ENCODE assay signal across 8 mouse cellular contexts in the genomic region with DNA sequence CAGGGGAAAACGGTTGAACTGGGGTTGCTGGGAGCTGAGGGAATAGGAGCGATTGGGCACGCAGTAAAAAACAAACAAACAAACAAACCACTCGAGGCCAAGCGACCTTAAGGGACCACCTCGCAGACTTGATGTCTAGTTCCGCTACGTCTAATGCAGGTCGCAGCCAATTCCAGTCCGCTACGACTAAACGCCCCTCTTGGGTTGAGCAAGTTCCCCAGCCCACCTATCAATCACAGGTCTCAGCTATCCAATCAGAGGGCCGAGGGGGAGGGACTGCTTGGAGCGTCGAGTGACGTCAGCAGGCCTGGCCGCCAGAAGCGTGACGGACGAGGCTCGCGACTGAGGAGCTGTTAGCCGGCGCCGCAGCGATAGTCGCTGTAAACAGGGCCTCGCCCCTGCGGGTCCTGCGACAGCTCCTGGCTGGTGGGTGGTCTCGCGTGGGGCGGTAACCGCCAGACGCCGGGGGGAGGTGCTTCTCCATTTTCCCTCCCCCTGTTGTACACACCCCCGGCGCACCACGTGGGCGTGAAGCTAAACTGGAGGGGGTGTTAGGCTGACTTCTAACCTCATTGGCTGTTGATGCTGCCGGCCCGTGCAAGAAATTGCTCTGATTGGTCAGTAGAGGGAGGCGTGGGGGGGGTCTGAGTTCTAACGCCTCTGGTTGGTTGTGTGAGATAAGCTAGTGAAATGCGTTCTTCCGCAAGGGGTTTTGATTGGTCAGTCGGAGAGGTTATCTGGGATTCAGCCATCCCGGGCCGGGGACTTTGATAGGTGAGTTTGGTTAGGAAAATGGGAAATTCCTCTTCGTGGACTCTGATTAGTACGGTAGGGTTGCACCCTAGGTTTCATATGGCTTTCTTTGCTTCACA. TPM values are rescaled to one million over a fixed set of nuclear protein-coding genes. Genes with fewer than 3 reads are reported as not detected.
DNase-seq lines count a peak whose midpoint lies in the region; ATAC-seq and TF ChIP-seq lines count a peak whose summit lies in the region.

Gene A730061H03Rik (minus strand): TSS at position 205 of the 872 bp plus-strand sequence.

- peaks cover 19% of the 10 kb centered on the region for H3K4me1 ChIP-seq in hindbrain, embryonic 13.5 days (replicated peaks)

- in situ Hi-C loops in Patski (cut with MboI; ENCODE audit: low pct_unique_long_range_greater_than_20kb), result no loop called here

- CTCF ChIA-PET in Patski (lab: Charles Lee), result interaction anchor here (1.5 kb wide), 1 partner anchor 18 kb away, joined by 3 read pairs; no protein-coding TSS in a partner anchor

- H3K4me3 ChIP-seq in hindbrain, embryonic 13.5 days, result peak within 1 kb of the TSS; percentile 64

- ATAC-seq in Patski, result peak; percentile 86
- peak; percentile 99 for ATAC-seq in hindbrain, embryonic 13.5 days (ENCODE audit: low FRiP score)

- TF ChIP-seq CTCF in Patski (IDR thresholded peaks at IDR 0.05), result no peak

- peak; percentile 94 for DNase-seq in Patski (ENCODE audit: low read depth, low spot score)
- DNase-seq in cerebellum, postnatal 14 days, result peak; percentile 98 to 99
- peak; percentile 97 to 99 for DNase-seq in frontal cortex, postnatal 14 days (ENCODE audit: low spot score in 2 of 2)
- peak; percentile 94 to 97 for DNase-seq in layer of hippocampus, postnatal 25 days (ENCODE audit: extremely low spot score in 1 of 2, low spot score in 1 of 2)
- DNase-seq in lung, postnatal 25 days (ENCODE audit: low spot score), result peak; percentile 99
- peak; percentile 99 for DNase-seq in retina, embryonic 14.5 days (ENCODE audit: low spot score)
- peak; percentile 97 for DNase-seq in thymus, postnatal 4 days

- H3K36me3 ChIP-seq in hindbrain, embryonic 13.5 days, result peaks cover 25% of the 10 kb centered on the region

- no peaks in the 10 kb centered on the region for H3K9me3 ChIP-seq in hindbrain, embryonic 13.5 days

- no peaks in the 10 kb centered on the region for H3K27me3 ChIP-seq in Patski
- H3K27me3 ChIP-seq in hindbrain, embryonic 13.5 days, result no peaks in the 10 kb centered on the region

- POLR2A ChIA-PET in Patski (lab: Charles Lee), result interaction anchor here (0.6 to 2.8 kb wide), 7 partner anchors 16 to 63 kb away, joined by 3 to 19 read pairs (median 4); partner anchors contain the start of genes Psme1, Psme2 and Rnf31

- under 1% methylated on average over 51 of the region's 51 CpGs for WGBS in hindbrain, embryonic 13.5 days

- peak within 1 kb of the TSS; percentile 87 for H3K9ac ChIP-seq in hindbrain, embryonic 13.5 days

- peak within 1 kb of the TSS; percentile 82 for H3K4me2 ChIP-seq in hindbrain, embryonic 13.5 days

- H3K27ac ChIP-seq in hindbrain, embryonic 13.5 days, result peak within 1 kb of the TSS; percentile 99

RNA-seq across cellular contexts. Expression of gene A730061H03Rik, which starts in this region (rescaled TPM):
- polyA plus RNA-seq in Patski (2021), result 4.7 TPM
- 0.71 and 2.0 TPM in 2 replicates for polyA plus RNA-seq in hindbrain, embryonic 13.5 days (2015; fragmentation: Nextera tagmentation; extraction: Ambion mirVana)
- under 1 TPM; 0.89 to 0.92 TPM for total RNA-seq in layer of hippocampus, postnatal 25 days (2021)

Comparison
In these comparisons a context has a peak if more than half of its experiments do, and no peak if none do; other contexts are left out.
1. Peak in every context shown above with its lines: DNase-seq, ATAC-seq, H3K4me3 ChIP-seq and H3K27ac ChIP-seq.
2. Peak in DNase-seq in layer of hippocampus, postnatal 25 days; RNA of the gene not detected or under 1 TPM.